Mouse (Mus musculus) ES-E14 (cell line): ENCODE results near the gene Efna4. TPM values are rescaled to one million over a fixed set of nuclear protein-coding genes. Genes with fewer than 3 reads are reported as not detected.
A peak's percentile ranks its signal among the peaks of the same experiment; 100 is the strongest.

Source experiments
- DNase-seq: peaks from one replicate; pipeline ENCODE4 v3.0.0-alpha.2; 2013; ENCODE audit warnings: low read depth, low spot score
- H3K27ac ChIP-seq: 2 replicates; pipeline ENCODE4 v1.5.1; 2012; ENCODE audit warnings: low read depth, mild to moderate bottlenecking, low read length, moderate library complexity, mixed read lengths; ENCODE audit not compliant: poor library complexity, insufficient read depth, severe bottlenecking
- H3K36me3 ChIP-seq: 2 replicates; pipeline ENCODE4 v1.6.1; 2012; ENCODE audit warnings: mild to moderate bottlenecking, low read length, moderate library complexity, mixed read lengths; ENCODE audit not compliant: control insufficient read depth, poor library complexity, insufficient read depth, severe bottlenecking
- H3K4me1 ChIP-seq, 2 experiments: fragments of 150-350 bp in 1 of 2; sonication (generic) in 1 of 2; 2 replicates each; pipeline ENCODE4 v1.6.1; 2012; ENCODE audit warnings: low read length in 2 of 2, mild to moderate bottlenecking in 1 of 2, mixed read lengths in 1 of 2; ENCODE audit not compliant: control insufficient read depth in 2 of 2, insufficient read depth in 2 of 2, poor library complexity in 1 of 2
- H3K4me3 ChIP-seq, 2 experiments: fragments of 150-350 bp in 1 of 2; sonication (generic) in 1 of 2; 2 replicates each; pipeline ENCODE4 v1.5.1; 2012; ENCODE audit warnings: low read length in 2 of 2, low read depth in 1 of 2, mild to moderate bottlenecking in 1 of 2, mixed read lengths in 1 of 2; ENCODE audit not compliant: insufficient read depth in 1 of 2, poor library complexity in 1 of 2, severe bottlenecking in 1 of 2
- H3K9ac ChIP-seq: 2 replicates; pipeline ENCODE4 v1.6.1; 2012; ENCODE audit warnings: low read depth, mild to moderate bottlenecking, low read length, mixed read lengths; ENCODE audit not compliant: poor library complexity, insufficient read depth, severe bottlenecking
- H3K9me3 ChIP-seq: fragments of 150-350 bp; sonication (generic); 2 replicates; pipeline ENCODE4 v1.6.1; 2012; ENCODE audit warnings: low read depth, mild to moderate bottlenecking, low read length; ENCODE audit not compliant: control insufficient read depth, insufficient read depth
- CHD2 ChIP-seq: IDR thresholded peaks from 2 replicates; pipeline ENCODE4 v1.6.1; 2014; ENCODE audit warnings: mild to moderate bottlenecking, low read depth, low read length, inconsistent platforms
- HCFC1 ChIP-seq: IDR thresholded peaks from 2 replicates; pipeline ENCODE4 v1.6.1; 2012; ENCODE audit warnings: low read length, inconsistent platforms, borderline replicate concordance; ENCODE audit not compliant: insufficient read depth
- MAFK ChIP-seq: IDR thresholded peaks from 2 replicates; pipeline ENCODE4 v1.6.1; 2014; ENCODE audit warnings: mild to moderate bottlenecking, low read depth, low read length, inconsistent platforms; ENCODE audit not compliant: insufficient read depth
- ZC3H11A ChIP-seq: IDR thresholded peaks from 2 replicates; pipeline ENCODE4 v1.6.1; 2012; ENCODE audit warnings: low read depth, mild to moderate bottlenecking, inconsistent platforms, low read length, borderline replicate concordance
- ZNF384 ChIP-seq: IDR thresholded peaks from 2 replicates; pipeline ENCODE4 v1.6.1; 2012; ENCODE audit warnings: low read depth, low read length, inconsistent platforms
- in situ Hi-C, 2 experiments: fragments of 600-800 bp; cut with MboI; formaldehyde crosslinking; loops; one replicate each; pipeline ENCODE4 v1.15.1; 2025; ENCODE audit warnings: low sequenced_read_pairs in 2 of 2, inconsistent platforms in 1 of 2; ENCODE audit not compliant: unreplicated experiment in 2 of 2
- total RNA-seq: library from RNA; depleted of rRNA; stranded (reverse); fragments of 300-350 nt; gene quantifications from 2 replicates; pipeline ENCODE4 v1.2.3, GENCODE M21; 2012

The Efna4 gene
- total RNA-seq, 1 experiment, result 24.0 TPM

- no peak overlapping the region for H3K27ac ChIP-seq
- TF ChIP-seq CHD2 (no peak), ZNF384 (no peak), HCFC1 (no peak), MAFK (no peak), ZC3H11A (no peak)
- peaks cover 19% of the 10 kb centered on the region for H3K36me3 ChIP-seq
Observed at GRCm38 (mm10) chr3:89331561-89331960, 6.3 kb downstream of the Efna4 start.

GRCm38 (mm10) chr3:89330948-89331347 is 6.9 kb downstream of the Efna4 start:
- in situ Hi-C loops, result no loop called here
- peaks cover 19% of the 10 kb centered on the region for H3K36me3 ChIP-seq
- TF ChIP-seq HCFC1, result no peak
- TF ChIP-seq ZC3H11A, result no peak
- no peak for TF ChIP-seq ZNF384
- no peak for TF ChIP-seq MAFK
- no peak for TF ChIP-seq CHD2
- H3K27ac ChIP-seq, result no peak overlapping the region
- H3K4me1 ChIP-seq, result peaks cover 4 to 35% of the 10 kb centered on the region in 2 experiments; a peak in 3 of 4 replicates
- H3K4me3 ChIP-seq, result 0 out of 4 replicates have a peak overlapping the region, but pooled peaks of 1 of the 2 experiments have one; percentile 2
- no peak for DNase-seq
- H3K9ac ChIP-seq, result no peak overlapping the region
- no peaks in the 10 kb centered on the region for H3K9me3 ChIP-seq

More at GRCm38 (mm10) chr3:89331561-89331960, 6.3 kb downstream of the Efna4 start:
- H3K4me1 ChIP-seq, result peaks cover 4 to 35% of the 10 kb centered on the region in 2 experiments; a peak in 3 of 4 replicates
- H3K9me3 ChIP-seq, result no peaks in the 10 kb centered on the region
- H3K9ac ChIP-seq, result no peak overlapping the region
- in situ Hi-C loops, result no loop called here
- H3K4me3 ChIP-seq, result peak overlapping the region in 1 of 2 experiments; percentile 2; a peak in 1 of 4 replicates
- no peak for DNase-seq

GRCm38 (mm10) chr3:89330346-89330745 is 7.5 kb downstream of the Efna4 start:
- Histone ChIP-seq H3K36me3 (peaks cover 19% of the 10 kb centered on the region), H3K9ac (no peak overlapping the region), H3K9me3 (no peaks in the 10 kb centered on the region), H3K4me1 (peaks cover 4 to 35% of the 10 kb centered on the region in 2 experiments; a peak in 3 of 4 replicates), H3K27ac (no peak overlapping the region), H3K4me3 (no peak overlapping the region)
- no peak for TF ChIP-seq CHD2
- TF ChIP-seq ZC3H11A, result no peak
- no peak for TF ChIP-seq HCFC1
- no peak for TF ChIP-seq MAFK
- TF ChIP-seq ZNF384, result no peak
- in situ Hi-C loops, result no loop called here
- DNase-seq, result no peak

- Histone ChIP-seq H3K9ac (peak overlapping the region; percentile 42; the same call in 1 of the 2 replicates), H3K4me3 (peak overlapping the region; percentile 8 to 21; a peak in 1 of 4 replicates), H3K4me1 (peaks cover 4 to 37% of the 10 kb centered on the region in 2 experiments; a peak in 3 of 4 replicates), H3K36me3 (peaks cover 5% of the 10 kb centered on the region), H3K9me3 (no peaks in the 10 kb centered on the region), H3K27ac (peak overlapping the region; percentile 63)
- no peak for TF ChIP-seq HCFC1
- TF ChIP-seq CHD2, result no peak
- TF ChIP-seq ZC3H11A, result no peak
- TF ChIP-seq MAFK, result no peak
- no peak for TF ChIP-seq ZNF384
- no peak for DNase-seq
- in situ Hi-C loops, result no loop called here
Observed at GRCm38 (mm10) chr3:89328623-89329022, 9.2 kb downstream of the Efna4 start.
